Mouse (Mus musculus): Measurements from ENCODE around the gene Tmtc1. TPM values are rescaled to one million over a fixed set of nuclear protein-coding genes. Genes with fewer than 3 reads are reported as not detected.

The Tmtc1 gene
- 1.7 and 1.8 TPM in 2 replicates for polyA plus RNA-seq (2015; fragmentation: Nextera tagmentation; extraction: Ambion mirVana)

DNA sequence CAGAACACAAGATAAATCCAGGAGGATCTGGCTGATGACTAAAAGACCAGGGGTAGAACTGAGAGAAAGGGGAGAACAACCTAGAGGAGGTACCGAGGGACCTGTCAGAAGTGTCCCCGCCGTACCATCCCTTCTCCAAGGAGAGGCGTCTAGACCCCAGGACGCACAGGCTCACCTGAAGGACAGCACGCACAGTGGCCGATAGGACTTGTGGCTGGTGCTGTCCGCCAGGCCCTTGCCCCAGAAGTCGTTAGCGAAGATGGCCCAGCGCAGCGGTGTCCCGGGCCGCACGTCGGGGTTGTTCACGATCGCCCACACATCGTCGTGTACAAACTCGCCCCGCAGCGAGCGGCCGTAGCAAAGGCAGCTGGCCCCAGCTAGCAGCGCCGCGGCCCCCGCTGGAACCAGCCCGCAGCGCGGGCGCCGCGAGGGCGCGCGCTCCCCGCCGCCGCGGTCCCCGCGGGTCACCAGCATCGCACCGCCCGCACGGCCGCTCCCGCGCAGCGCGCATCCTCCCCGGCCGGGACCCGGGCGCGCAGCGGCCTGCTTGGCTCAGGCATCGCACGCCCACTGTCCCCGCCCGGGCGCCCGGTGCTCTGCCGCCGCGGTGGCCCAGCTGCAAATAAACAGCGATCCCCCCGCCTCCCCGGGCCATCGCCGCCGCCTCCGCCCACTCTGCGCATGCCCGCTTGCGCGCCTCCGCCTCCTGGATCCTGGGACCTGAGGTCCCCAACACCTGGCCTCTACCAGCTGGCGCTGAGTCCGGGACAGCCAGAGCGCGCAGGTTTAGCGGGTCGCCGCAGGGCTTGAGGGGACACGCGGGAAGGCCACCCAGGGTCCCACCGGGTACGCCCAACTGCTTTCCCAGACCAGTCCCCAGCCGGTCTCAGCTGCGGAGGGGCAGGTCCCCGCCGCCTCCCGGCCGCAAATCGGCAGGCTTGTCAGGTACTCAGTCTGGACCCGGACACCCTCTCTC lies at the start of gene Tmtc1:
TSS of gene Tmtc1 (minus strand) at position 664 of the 976 bp plus-strand sequence.
- under 1% methylated on average over 68 of the region's 99 CpGs for WGBS

DNA sequence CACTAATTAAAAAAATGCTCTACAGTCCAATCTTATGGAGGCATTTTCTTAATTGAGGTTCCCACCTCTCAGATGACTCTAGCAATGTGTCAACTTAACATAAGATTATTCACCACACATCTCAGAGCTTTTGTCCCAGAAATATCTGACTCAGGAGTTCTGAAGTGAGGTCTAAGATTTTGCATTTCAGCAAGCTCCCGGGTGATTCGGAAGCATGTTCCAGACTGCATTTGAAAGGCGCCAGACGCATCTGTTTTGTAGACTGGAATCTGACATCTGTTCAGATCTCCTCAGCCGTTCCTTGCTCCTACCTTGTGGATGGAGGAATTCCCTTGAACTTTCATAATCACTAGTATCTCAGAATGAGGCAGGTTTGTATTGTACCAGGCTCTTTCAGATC lies 47.7 kb upstream of the Tmtc1 start:
- H3K27ac ChIP-seq (ENCODE audit: low read length) = no peak overlapping the region
- no peak overlapping the region for H3K4me3 ChIP-seq (ENCODE audit: low read length)
- no peak overlapping the region for H3K4me2 ChIP-seq (ENCODE audit: low read depth, low read length)
- no peaks in the 10 kb centered on the region for H3K36me3 ChIP-seq (ENCODE audit: control insufficient read depth, insufficient read depth, low read length)
- no peaks in the 10 kb centered on the region for H3K27me3 ChIP-seq (ENCODE audit: control insufficient read depth, insufficient read depth, low read depth, low read length)
- no peak overlapping the region for H3K9ac ChIP-seq (ENCODE audit: low read length)
- H3K4me1 ChIP-seq (replicated peaks; ENCODE audit: control insufficient read depth, insufficient read depth, low read length) = no peaks in the 10 kb centered on the region
- WGBS = 83% methylated on average over 5 of the region's 5 CpGs
- no peak for ATAC-seq (ENCODE audit: low read depth)
- no peaks in the 10 kb centered on the region for H3K9me3 ChIP-seq (ENCODE audit: control insufficient read depth, low read length)

More for the DNA sequence above, at the start of gene Tmtc1:
- Histone ChIP-seq H3K27me3 (ENCODE audit: control insufficient read depth, insufficient read depth, low read depth, low read length) (peaks cover 25% of the 10 kb centered on the region), H3K9ac (ENCODE audit: low read length) (peak within 1 kb of the TSS; percentile 71), H3K36me3 (ENCODE audit: control insufficient read depth, insufficient read depth, low read length) (no peaks in the 10 kb centered on the region), H3K9me3 (ENCODE audit: control insufficient read depth, low read length) (no peaks in the 10 kb centered on the region; the same call in 1 of the 2 replicates), H3K4me1 (replicated peaks; ENCODE audit: control insufficient read depth, insufficient read depth, low read length) (peaks cover 16% of the 10 kb centered on the region), H3K27ac (ENCODE audit: low read length) (peak within 1 kb of the TSS; percentile 36; the same call in 1 of the 2 replicates), H3K4me2 (ENCODE audit: low read depth, low read length) (peak within 1 kb of the TSS; percentile 98), H3K4me3 (ENCODE audit: low read length) (peak within 1 kb of the TSS; percentile 75)
- ATAC-seq (ENCODE audit: low read depth) = peak; percentile 83

DNA sequence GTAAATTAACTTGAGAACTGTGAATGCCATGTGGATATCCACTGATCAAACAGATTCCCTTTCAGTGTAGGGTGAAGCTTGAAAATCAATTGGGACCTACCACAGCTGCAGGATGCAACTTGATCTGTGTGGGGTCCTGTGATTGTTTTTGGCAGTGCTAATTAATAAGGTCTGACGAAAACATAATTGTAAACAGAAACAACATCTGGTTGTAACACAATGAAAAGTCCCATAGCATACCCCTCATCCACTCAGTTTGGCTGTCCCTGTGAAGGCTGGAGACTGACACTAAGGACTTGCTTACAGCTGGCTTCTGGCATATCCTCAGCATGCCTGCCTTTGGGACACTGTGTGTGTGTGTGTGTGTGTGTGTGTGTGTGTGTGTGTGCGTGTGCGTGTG lies 42.6 kb upstream of the Tmtc1 start:
- peak; percentile 59; the same call in 1 of the 2 replicates for ATAC-seq (ENCODE audit: low read depth)
- WGBS = 71% methylated on average over 3 of the region's 3 CpGs
- no peaks in the 10 kb centered on the region for H3K9me3 ChIP-seq (ENCODE audit: control insufficient read depth, low read length)
- H3K27ac ChIP-seq (ENCODE audit: low read length) = no peak overlapping the region
- H3K4me3 ChIP-seq (ENCODE audit: low read length) = no peak overlapping the region
- no peak overlapping the region for H3K4me2 ChIP-seq (ENCODE audit: low read depth, low read length)
- no peaks in the 10 kb centered on the region for H3K27me3 ChIP-seq (ENCODE audit: control insufficient read depth, insufficient read depth, low read depth, low read length)
- H3K9ac ChIP-seq (ENCODE audit: low read length) = no peak overlapping the region
- H3K36me3 ChIP-seq (ENCODE audit: control insufficient read depth, insufficient read depth, low read length) = no peaks in the 10 kb centered on the region
- no peaks in the 10 kb centered on the region for H3K4me1 ChIP-seq (replicated peaks; ENCODE audit: control insufficient read depth, insufficient read depth, low read length)

DNA sequence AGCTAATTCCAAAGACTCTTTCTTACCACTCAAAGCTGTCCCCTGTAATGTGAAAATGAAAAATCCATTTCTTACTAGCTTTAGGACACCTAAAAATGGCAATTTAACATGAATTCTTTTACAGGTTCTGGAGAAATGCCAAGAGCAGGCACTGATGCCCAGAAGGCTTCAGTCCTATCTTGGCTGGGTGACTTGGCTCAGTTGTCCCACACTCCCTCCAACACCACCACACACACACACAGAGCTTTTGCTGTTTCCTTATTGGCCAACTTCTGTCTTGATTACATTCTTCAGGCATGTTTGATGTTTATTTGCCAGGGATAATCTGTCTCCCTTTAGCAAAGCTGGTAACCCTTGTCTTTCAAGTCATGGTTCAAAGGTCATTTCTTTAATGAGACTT lies 37.7 kb upstream of the Tmtc1 start:
- Histone ChIP-seq H3K9ac (ENCODE audit: low read length) (no peak overlapping the region), H3K27ac (ENCODE audit: low read length) (no peak overlapping the region), H3K4me2 (ENCODE audit: low read depth, low read length) (no peak overlapping the region), H3K4me3 (ENCODE audit: low read length) (no peak overlapping the region), H3K36me3 (ENCODE audit: control insufficient read depth, insufficient read depth, low read length) (no peaks in the 10 kb centered on the region), H3K27me3 (ENCODE audit: control insufficient read depth, insufficient read depth, low read depth, low read length) (no peaks in the 10 kb centered on the region), H3K4me1 (replicated peaks; ENCODE audit: control insufficient read depth, insufficient read depth, low read length) (no peaks in the 10 kb centered on the region; the same call in 1 of the 2 replicates), H3K9me3 (ENCODE audit: control insufficient read depth, low read length) (no peaks in the 10 kb centered on the region)
- 0 out of 2 replicates have a peak, but pooled peaks have one; percentile 17 for ATAC-seq (ENCODE audit: low read depth)

DNA sequence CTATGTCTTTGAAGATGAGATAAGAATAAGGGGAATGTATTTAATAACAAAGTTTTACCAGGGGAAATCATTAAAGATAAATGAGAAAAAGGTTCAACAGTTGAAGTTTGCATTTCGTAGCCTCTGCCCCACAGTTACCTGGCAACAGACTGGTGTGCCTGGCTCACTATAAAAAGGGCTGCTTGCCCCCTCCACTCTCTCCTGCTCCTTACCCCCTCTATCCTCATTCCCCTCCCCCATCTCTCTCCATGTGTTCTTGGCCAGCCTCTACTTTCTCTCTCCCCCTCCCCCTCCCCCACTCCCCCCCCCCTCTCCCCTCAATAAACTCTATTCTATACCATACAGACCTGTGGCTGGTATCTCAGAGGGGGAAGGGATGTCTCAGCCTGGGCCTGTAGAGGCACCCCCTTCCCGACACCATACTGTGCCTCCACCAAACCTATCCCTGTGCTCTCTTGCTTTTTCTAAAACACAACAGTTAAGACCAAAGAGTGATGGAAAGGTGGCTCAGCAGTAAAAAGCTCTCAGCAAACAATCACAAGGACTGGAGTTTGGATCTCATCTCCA lies 35.6 kb upstream of the Tmtc1 start:
- Histone ChIP-seq H3K9ac (ENCODE audit: low read length) (no peak overlapping the region), H3K4me1 (replicated peaks; ENCODE audit: control insufficient read depth, insufficient read depth, low read length) (no peaks in the 10 kb centered on the region; the same call in 1 of the 2 replicates), H3K4me3 (ENCODE audit: low read length) (no peak overlapping the region), H3K36me3 (ENCODE audit: control insufficient read depth, insufficient read depth, low read length) (no peaks in the 10 kb centered on the region), H3K27me3 (ENCODE audit: control insufficient read depth, insufficient read depth, low read depth, low read length) (no peaks in the 10 kb centered on the region), H3K27ac (ENCODE audit: low read length) (no peak overlapping the region), H3K4me2 (ENCODE audit: low read depth, low read length) (no peak overlapping the region), H3K9me3 (ENCODE audit: control insufficient read depth, low read length) (no peaks in the 10 kb centered on the region)
- 31% methylated on average over 2 of the region's 2 CpGs for WGBS
- no peak for ATAC-seq (ENCODE audit: low read depth)

DNA sequence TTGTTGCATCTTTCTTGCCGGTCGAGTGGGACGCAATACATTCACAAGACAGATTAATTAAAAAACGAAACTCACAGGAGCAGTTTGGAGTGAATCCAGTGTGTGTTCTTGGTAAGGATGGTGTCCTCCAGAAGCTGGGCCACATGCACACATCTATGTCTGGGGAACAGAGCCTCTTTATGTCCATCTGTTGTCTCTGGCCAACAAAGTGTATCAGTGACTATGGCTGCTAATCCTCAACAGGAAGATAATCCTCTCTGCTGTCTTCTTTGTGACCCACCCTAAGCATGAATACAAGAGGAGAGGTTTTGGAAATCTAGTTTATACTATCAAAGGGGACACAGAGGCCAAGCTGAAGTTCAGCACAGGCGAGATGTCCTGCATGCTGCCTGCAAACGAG lies 34.2 kb upstream of the Tmtc1 start:
- WGBS = 62% methylated on average over 6 of the region's 6 CpGs
- Histone ChIP-seq H3K9ac (ENCODE audit: low read length) (no peak overlapping the region), H3K36me3 (ENCODE audit: control insufficient read depth, insufficient read depth, low read length) (no peaks in the 10 kb centered on the region), H3K27me3 (ENCODE audit: control insufficient read depth, insufficient read depth, low read depth, low read length) (no peaks in the 10 kb centered on the region), H3K4me1 (replicated peaks; ENCODE audit: control insufficient read depth, insufficient read depth, low read length) (no peaks in the 10 kb centered on the region; the same call in 1 of the 2 replicates), H3K9me3 (ENCODE audit: control insufficient read depth, low read length) (no peaks in the 10 kb centered on the region), H3K27ac (ENCODE audit: low read length) (no peak overlapping the region), H3K4me2 (ENCODE audit: low read depth, low read length) (no peak overlapping the region), H3K4me3 (ENCODE audit: low read length) (no peak overlapping the region)
- ATAC-seq (ENCODE audit: low read depth) = no peak

DNA sequence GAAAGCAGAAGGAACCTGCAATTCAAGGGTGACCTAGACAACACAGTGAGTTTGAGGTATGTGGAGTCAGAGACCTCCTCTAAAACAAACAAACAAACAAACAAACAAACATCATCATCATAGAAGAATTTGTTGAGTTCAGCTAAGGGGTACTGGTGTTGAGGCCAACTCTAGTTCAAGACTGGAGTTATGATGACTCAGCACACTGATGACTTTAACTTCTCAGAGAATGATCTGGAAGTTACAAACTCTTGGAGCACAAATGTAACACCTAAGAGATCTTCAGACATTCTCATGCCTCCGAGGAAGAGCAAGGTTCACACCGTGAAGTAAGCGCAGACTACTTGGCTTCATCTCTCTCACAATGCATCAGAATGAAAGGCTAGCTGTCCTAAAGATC lies 28.1 kb upstream of the Tmtc1 start:
- H3K9me3 ChIP-seq (ENCODE audit: control insufficient read depth, low read length) = no peaks in the 10 kb centered on the region
- no peaks in the 10 kb centered on the region for H3K27me3 ChIP-seq (ENCODE audit: control insufficient read depth, insufficient read depth, low read depth, low read length)
- H3K27ac ChIP-seq (ENCODE audit: low read length) = no peak overlapping the region
- H3K9ac ChIP-seq (ENCODE audit: low read length) = no peak overlapping the region
- H3K4me1 ChIP-seq (replicated peaks; ENCODE audit: control insufficient read depth, insufficient read depth, low read length) = 0 out of 2 replicates have a peak, but pooled peaks cover 2% of the 10 kb centered on the region
- no peak overlapping the region for H3K4me2 ChIP-seq (ENCODE audit: low read depth, low read length)
- ATAC-seq (ENCODE audit: low read depth) = no peak
- no peak overlapping the region for H3K4me3 ChIP-seq (ENCODE audit: low read length)
- no peaks in the 10 kb centered on the region for H3K36me3 ChIP-seq (ENCODE audit: control insufficient read depth, insufficient read depth, low read length)
- WGBS = 89% methylated on average over 3 of the region's 3 CpGs

DNA sequence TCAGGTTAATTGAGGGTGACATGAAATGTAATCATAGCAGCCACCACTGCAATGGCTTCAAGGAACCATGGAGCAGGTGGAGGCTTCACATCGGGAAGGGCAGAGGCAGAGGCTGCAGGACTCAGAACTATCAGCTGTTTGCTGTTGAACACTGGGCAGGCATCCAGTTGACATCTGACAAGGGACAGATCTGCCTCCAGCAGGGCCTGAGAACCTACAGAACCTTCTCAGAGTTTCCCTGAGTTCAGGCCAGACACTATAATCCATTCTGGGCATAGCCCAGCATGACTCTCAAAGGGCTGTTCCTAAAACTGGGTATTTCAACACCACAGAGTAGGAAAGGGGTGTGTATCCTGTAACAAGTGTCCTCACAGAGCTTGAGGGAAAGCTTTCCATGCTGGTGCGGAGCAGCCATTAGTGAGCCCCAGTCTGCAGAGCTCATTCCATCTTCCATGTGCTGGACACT lies 23.8 kb upstream of the Tmtc1 start:
- Histone ChIP-seq H3K27ac (ENCODE audit: low read length) (no peak overlapping the region), H3K4me2 (ENCODE audit: low read depth, low read length) (no peak overlapping the region), H3K4me3 (ENCODE audit: low read length) (no peak overlapping the region), H3K27me3 (ENCODE audit: control insufficient read depth, insufficient read depth, low read depth, low read length) (no peaks in the 10 kb centered on the region), H3K36me3 (ENCODE audit: control insufficient read depth, insufficient read depth, low read length) (no peaks in the 10 kb centered on the region), H3K4me1 (replicated peaks; ENCODE audit: control insufficient read depth, insufficient read depth, low read length) (0 out of 2 replicates have a peak, but pooled peaks cover 2% of the 10 kb centered on the region), H3K9me3 (ENCODE audit: control insufficient read depth, low read length) (0 out of 2 replicates have a peak, but pooled peaks cover 2% of the 10 kb centered on the region), H3K9ac (ENCODE audit: low read length) (no peak overlapping the region)
- WGBS = 46% methylated on average over 2 of the region's 2 CpGs
- ATAC-seq (ENCODE audit: low read depth) = peak; percentile 36

Measured in lung, embryonic 16.5 days (tissue).